Mouse (Mus musculus): Measurements from ENCODE around the gene Fgfr2.

- TF ChIP-seq CTCF (IDR thresholded peaks at IDR 0.05; ENCODE audit: control insufficient read depth, insufficient read depth, insufficient replicate concordance, low read depth, low read length) = no peak
- TF ChIP-seq POLR2A (IDR thresholded peaks at IDR 0.05; ENCODE audit: control insufficient read depth, low read depth, low read length) = no peak
Observed at GRCm38 (mm10) chr7:132181586-132182198, 941.5 kb downstream of the Fgfr2 start.
